Mouse (Mus musculus): ENCODE measurements around the gene Slc39a10. TPM values are rescaled to one million over a fixed set of nuclear protein-coding genes. Genes with fewer than 3 reads are reported as not detected.
"Not testable (repeated sequence)": the region's sequence is repeated elsewhere in the genome, so short reads cannot be mapped to it uniquely, and the experiment has no call there.

Slc39a10 gene
- polyA plus RNA-seq, 1 experiment from 2014 or later = 4.5 TPM

- H3K9me3 ChIP-seq (replicated peaks) = no peaks in the 10 kb centered on the region
- 68% methylated on average over 2 of the region's 2 CpGs for WGBS (ENCODE audit: insufficient replicate concordance)
- no peak overlapping the region for H3K4me3 ChIP-seq (replicated peaks)
- H3K27ac ChIP-seq = no peak overlapping the region
- H3K9ac ChIP-seq = no peak overlapping the region
- no peaks in the 10 kb centered on the region for H3K36me3 ChIP-seq
- no peaks in the 10 kb centered on the region for H3K27me3 ChIP-seq
- ATAC-seq (ENCODE audit: low read depth) (no peak), DNase-seq (no peak)
- no peak overlapping the region for H3K4me2 ChIP-seq
- no peaks in the 10 kb centered on the region for H3K4me1 ChIP-seq (replicated peaks)
These were observed 48.4 kb downstream of the Slc39a10 start for GRCm38 (mm10) chr1:46844281-46844680.

- H3K27ac ChIP-seq = no peak overlapping the region
- no peak for ATAC-seq (ENCODE audit: low read depth)
- no peaks in the 10 kb centered on the region for H3K4me1 ChIP-seq (replicated peaks)
- no peak overlapping the region for H3K9ac ChIP-seq
- no peak overlapping the region for H3K4me2 ChIP-seq
- 54% methylated on average over 4 of the region's 4 CpGs for WGBS (ENCODE audit: insufficient replicate concordance)
- H3K27me3 ChIP-seq = no peaks in the 10 kb centered on the region
- no peaks in the 10 kb centered on the region for H3K9me3 ChIP-seq (replicated peaks)
- no peak overlapping the region for H3K4me3 ChIP-seq (replicated peaks)
- no peaks in the 10 kb centered on the region for H3K36me3 ChIP-seq
- DNase-seq = no peak
These were observed 49.2 kb downstream of the Slc39a10 start for GRCm38 (mm10) chr1:46843406-46843805.

GRCm38 (mm10) chr1:46831927-46832326 is 60.7 kb downstream of the Slc39a10 start:
- Histone ChIP-seq H3K9me3 (replicated peaks) (no peaks in the 10 kb centered on the region), H3K4me1 (replicated peaks) (no peaks in the 10 kb centered on the region), H3K9ac (no peak overlapping the region), H3K4me2 (no peak overlapping the region), H3K36me3 (0 out of 2 replicates have a peak, but pooled peaks cover 4% of the 10 kb centered on the region), H3K27me3 (no peaks in the 10 kb centered on the region), H3K4me3 (replicated peaks) (no peak overlapping the region), H3K27ac (no peak overlapping the region)
- no peak for ATAC-seq (ENCODE audit: low read depth)
- no peak for DNase-seq
- WGBS (ENCODE audit: insufficient replicate concordance) = 64% methylated on average over 5 of the region's 5 CpGs

DNA sequence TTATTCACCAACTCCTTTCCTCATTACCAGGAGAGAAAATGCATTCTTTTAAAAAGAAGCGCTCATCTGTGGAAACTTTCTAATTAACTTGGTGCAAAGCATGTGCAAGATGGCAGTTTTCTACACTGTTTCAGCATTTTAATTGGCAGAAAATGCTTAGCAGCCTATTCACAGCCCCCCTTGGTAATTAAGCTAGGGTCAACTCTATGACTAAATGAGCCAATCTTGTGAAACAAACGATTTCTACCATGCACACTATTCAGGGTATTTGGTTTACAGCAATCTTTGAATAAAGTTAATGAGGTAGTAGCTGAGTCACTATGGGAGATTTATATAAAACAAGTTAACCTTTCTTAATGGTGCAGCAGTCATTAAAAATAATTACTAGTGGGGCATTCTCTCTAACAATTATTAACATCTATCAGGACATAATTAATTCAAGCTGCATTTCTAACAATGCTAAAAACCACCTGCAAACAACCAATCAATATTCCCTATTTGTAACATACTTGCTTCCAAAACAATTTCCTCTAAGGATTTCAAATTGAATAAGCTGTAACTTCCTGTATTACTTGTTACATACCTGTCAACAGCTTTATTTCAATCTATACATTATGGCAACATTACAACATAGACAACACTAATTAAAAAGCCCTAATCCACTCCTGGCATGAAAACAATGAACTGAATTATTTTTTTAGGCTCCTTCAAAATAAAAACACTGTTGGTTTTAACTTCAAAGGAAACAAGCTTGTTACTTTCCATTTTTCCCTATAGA is 62.4 kb downstream of the Slc39a10 start:
- Histone ChIP-seq H3K36me3 (0 out of 2 replicates have a peak, but pooled peaks cover 4% of the 10 kb centered on the region), H3K4me1 (replicated peaks) (no peaks in the 10 kb centered on the region), H3K4me3 (replicated peaks) (no peak overlapping the region), H3K9me3 (replicated peaks) (no peaks in the 10 kb centered on the region), H3K4me2 (no peak overlapping the region), H3K27ac (no peak overlapping the region), H3K27me3 (no peaks in the 10 kb centered on the region), H3K9ac (no peak overlapping the region)
- DNase-seq (no peak), ATAC-seq (ENCODE audit: low read depth) (no peak)
- WGBS (ENCODE audit: insufficient replicate concordance) = 68% methylated on average over 2 of the region's 2 CpGs

DNA sequence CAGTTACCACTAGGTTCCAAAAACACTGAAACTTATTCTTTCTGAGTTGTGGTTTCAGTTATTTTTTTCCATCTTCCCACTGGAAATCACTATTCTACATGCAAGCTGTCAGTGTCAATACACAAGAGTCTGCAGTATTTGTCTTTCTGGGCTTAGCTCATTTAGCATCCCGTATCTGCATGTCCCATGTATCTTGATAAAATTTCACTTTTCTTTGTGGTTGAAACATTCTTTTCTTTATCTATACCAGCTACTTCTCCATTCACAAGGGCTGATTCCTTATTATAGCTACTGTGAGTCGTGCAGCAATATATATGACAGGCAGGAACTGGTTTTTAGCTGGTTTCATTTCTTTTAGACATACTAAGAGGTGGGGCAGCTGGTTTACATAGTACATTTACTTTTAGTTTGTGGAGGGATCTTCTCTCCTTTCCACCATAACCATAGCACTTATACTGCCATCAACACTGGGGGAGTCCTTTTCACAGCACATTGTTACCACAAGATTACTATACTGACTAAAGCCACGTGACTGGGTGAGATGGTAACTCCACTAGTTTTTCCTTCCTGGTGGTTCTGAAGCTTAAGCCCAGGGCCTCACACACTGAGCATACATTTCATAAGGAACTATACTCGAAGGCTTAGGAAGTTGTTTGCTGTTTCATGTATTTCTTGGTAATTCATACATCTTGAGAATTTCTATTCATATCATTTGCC is 70.2 kb downstream of the Slc39a10 start:
- WGBS (ENCODE audit: insufficient replicate concordance) = 45% methylated on average over 4 of the region's 4 CpGs
- H3K4me3 ChIP-seq (replicated peaks) = no peak overlapping the region
- no peak for ATAC-seq (ENCODE audit: low read depth)
- no peaks in the 10 kb centered on the region for H3K9me3 ChIP-seq (replicated peaks)
- H3K9ac ChIP-seq = no peak overlapping the region
- DNase-seq = no peak
- H3K4me1 ChIP-seq (replicated peaks) = no peaks in the 10 kb centered on the region
- no peaks in the 10 kb centered on the region for H3K27me3 ChIP-seq
- H3K27ac ChIP-seq = no peak overlapping the region
- H3K4me2 ChIP-seq = no peak overlapping the region
- H3K36me3 ChIP-seq = peaks cover 7% of the 10 kb centered on the region; the same call in 1 of the 2 replicates

DNA sequence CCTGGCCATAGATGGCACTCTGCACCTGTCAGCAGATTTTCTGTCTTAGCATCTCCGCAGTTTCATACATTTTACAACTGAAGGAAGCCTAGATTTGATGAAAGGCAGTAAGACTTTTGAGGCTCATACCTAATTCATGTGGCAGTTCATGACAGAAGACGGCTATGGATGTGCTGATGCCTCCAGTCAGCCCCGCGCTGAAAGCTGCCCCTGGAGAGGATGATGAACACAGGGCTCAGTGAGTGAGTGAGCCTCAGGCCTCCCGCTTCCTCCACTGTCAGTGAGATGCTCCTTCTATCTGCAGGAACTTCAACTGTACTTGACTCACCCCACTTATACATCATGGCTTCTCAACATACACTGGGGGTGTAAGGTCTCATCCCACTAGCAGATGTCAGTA is 74.7 kb downstream of the Slc39a10 start:
- Histone ChIP-seq H3K9ac (no peak overlapping the region), H3K4me1 (replicated peaks) (no peaks in the 10 kb centered on the region), H3K4me3 (replicated peaks) (no peak overlapping the region), H3K27ac (no peak overlapping the region), H3K27me3 (no peaks in the 10 kb centered on the region), H3K9me3 (replicated peaks) (no peaks in the 10 kb centered on the region), H3K4me2 (no peak overlapping the region), H3K36me3 (peaks cover 7% of the 10 kb centered on the region; the same call in 1 of the 2 replicates)
- ATAC-seq (ENCODE audit: low read depth) = no peak
- WGBS (ENCODE audit: insufficient replicate concordance) = 80% methylated on average over 5 of the region's 5 CpGs
- DNase-seq = no peak

DNA sequence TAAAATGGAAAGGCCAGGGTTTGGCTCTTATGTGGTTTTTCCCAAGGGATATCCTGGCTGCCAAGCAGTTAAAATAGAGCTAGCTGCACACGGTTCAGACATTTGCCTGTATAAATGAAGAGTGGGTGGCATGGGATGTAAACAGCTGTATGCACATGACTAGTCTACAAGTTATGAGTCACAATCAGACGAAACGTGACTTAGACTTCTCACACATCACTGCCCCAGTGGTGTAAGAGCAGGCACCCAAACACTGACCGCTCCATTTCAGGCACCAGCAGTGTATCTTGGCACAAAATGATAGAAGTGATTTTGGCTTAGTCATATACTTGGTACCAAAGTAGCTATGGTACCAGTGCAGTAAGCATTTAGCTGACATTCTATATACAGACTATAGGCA is 84.0 kb downstream of the Slc39a10 start:
- not testable (repeated sequence) for H3K9me3 ChIP-seq (replicated peaks); ATAC-seq (ENCODE audit: low read depth); H3K36me3 ChIP-seq; H3K27me3 ChIP-seq; H3K9ac ChIP-seq; H3K4me1 ChIP-seq (replicated peaks); DNase-seq; H3K4me2 ChIP-seq; H3K27ac ChIP-seq; H3K4me3 ChIP-seq (replicated peaks)
- 76% methylated on average over 4 of the region's 4 CpGs for WGBS (ENCODE audit: insufficient replicate concordance)

DNA sequence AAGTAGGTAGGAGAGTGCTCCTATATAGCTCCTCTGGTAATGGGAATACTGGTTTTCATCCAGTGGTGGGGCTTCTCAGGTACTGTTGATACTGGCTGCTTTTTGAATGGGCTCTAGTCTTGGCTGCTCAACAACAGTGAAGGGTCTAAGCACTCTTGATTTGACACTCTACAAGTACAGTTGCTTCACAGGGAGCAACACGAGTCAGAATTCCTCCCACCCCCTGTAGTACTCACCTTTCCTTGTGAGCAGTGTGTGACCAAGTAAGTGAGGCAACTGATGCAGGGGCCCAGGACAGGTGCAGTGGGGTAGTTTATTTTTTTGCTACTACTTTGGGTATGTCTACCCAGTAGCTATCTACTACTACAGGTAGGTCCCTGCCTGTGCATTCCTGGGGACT is 87.6 kb downstream of the Slc39a10 start:
- no peaks in the 10 kb centered on the region for H3K27me3 ChIP-seq
- 52% methylated on average over 1 of the region's 1 CpGs for WGBS (ENCODE audit: insufficient replicate concordance)
- no peak for DNase-seq
- H3K9ac ChIP-seq = no peak overlapping the region
- no peaks in the 10 kb centered on the region for H3K4me1 ChIP-seq (replicated peaks)
- H3K4me2 ChIP-seq = no peak overlapping the region
- ATAC-seq (ENCODE audit: low read depth) = no peak
- H3K36me3 ChIP-seq = no peaks in the 10 kb centered on the region
- no peaks in the 10 kb centered on the region for H3K9me3 ChIP-seq (replicated peaks)
- H3K4me3 ChIP-seq (replicated peaks) = no peak overlapping the region
- H3K27ac ChIP-seq = no peak overlapping the region

- 67% methylated on average over 4 of the region's 4 CpGs for WGBS (ENCODE audit: insufficient replicate concordance)
- not testable (repeated sequence) for DNase-seq; H3K9ac ChIP-seq; H3K4me1 ChIP-seq (replicated peaks); H3K4me2 ChIP-seq; ATAC-seq (ENCODE audit: low read depth); H3K9me3 ChIP-seq (replicated peaks); H3K36me3 ChIP-seq; H3K27ac ChIP-seq; H3K27me3 ChIP-seq; H3K4me3 ChIP-seq (replicated peaks)
These were observed 110.4 kb downstream of the Slc39a10 start for GRCm38 (mm10) chr1:46782227-46782626.

DNA sequence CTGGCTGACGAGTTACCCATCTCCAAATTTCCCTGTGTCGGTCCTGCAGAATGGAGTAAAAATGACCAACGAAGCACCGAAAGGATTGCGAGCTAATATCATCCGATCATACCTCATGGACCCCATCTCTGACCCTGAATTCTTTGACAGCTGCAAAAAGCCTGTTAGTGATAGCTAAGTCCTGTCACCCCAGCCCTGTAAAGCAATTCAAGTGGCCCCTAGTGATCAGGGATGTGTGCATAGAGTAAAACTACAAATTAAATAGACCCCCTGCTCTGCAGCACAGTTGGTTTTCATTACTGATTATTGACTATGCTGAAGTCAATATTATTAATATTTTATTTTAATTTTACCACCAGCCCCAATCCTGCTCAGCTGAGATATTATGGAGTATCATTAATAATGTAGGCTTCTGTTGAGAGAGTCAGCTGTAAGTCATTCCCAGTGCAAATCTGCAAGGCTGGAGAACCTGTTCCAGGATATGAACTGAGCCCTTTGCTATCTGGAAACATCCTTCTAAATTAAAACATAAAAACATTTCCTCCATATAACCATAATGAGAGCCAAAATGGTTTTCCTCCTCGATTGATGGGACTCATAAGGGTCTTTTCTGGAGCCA is 122.5 kb downstream of the Slc39a10 start:
- H3K27me3 ChIP-seq; H3K4me1 ChIP-seq (replicated peaks); H3K4me3 ChIP-seq (replicated peaks); H3K9ac ChIP-seq; H3K27ac ChIP-seq; H3K9me3 ChIP-seq (replicated peaks); H3K4me2 ChIP-seq; DNase-seq; H3K36me3 ChIP-seq; ATAC-seq (ENCODE audit: low read depth): not testable (repeated sequence)
- 72% methylated on average over 7 of the region's 7 CpGs for WGBS (ENCODE audit: insufficient replicate concordance)

- H3K9me3 ChIP-seq (replicated peaks); H3K4me1 ChIP-seq (replicated peaks); H3K27ac ChIP-seq; H3K36me3 ChIP-seq; DNase-seq; ATAC-seq (ENCODE audit: low read depth); H3K4me3 ChIP-seq (replicated peaks); H3K27me3 ChIP-seq; H3K4me2 ChIP-seq; H3K9ac ChIP-seq: not testable (repeated sequence)
These were observed 123.3 kb downstream of the Slc39a10 start for GRCm38 (mm10) chr1:46769318-46769717.

Measured in liver, embryonic 13.5 days (tissue).